Mouse (Mus musculus): Measurements from ENCODE around the gene Pla2r1. TPM values are rescaled to one million over a fixed set of nuclear protein-coding genes. Genes with fewer than 3 reads are reported as not detected.

The Pla2r1 gene
- polyA plus RNA-seq, 1 experiment from 2014 or later: 0.09 TPM

DNA sequence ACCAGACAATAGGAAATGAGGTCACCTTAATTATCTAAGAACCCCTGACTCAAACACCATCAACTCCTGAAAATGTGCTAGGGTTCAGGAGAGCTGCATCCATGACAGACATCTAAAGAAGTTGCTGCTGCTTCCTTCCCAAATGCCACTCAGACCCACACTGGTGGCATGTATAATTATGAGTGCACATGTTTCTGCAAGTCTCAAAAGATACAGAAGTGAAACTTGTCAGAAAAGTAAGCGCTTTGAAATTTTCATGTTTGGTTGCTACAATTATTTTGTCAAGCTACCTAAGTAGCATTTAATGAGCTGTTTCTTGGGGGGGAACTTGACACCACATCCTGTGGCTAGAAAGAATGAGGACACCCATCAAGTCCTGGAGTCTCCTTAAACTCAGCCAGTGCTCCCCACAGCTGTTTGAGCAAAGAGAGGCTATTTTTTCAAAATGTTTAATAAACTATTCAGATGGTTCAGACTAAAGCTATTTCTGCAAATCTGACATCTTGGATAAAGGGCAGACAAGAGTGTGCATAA, 52.5 kb downstream of the Pla2r1 start:
- no peak overlapping the region for H3K9ac ChIP-seq
- no peaks in the 10 kb centered on the region for H3K4me1 ChIP-seq (replicated peaks)
- no peaks in the 10 kb centered on the region for H3K27me3 ChIP-seq
- H3K4me3 ChIP-seq (replicated peaks): no peak overlapping the region
- H3K36me3 ChIP-seq: no peaks in the 10 kb centered on the region
- H3K27ac ChIP-seq: no peak overlapping the region
- H3K4me2 ChIP-seq: no peak overlapping the region
- H3K9me3 ChIP-seq (replicated peaks): no peaks in the 10 kb centered on the region
- DNase-seq (no peak), ATAC-seq (ENCODE audit: low read depth) (no peak)
- WGBS (ENCODE audit: insufficient replicate concordance): 70% methylated on average over 1 of the region's 1 CpGs

DNA sequence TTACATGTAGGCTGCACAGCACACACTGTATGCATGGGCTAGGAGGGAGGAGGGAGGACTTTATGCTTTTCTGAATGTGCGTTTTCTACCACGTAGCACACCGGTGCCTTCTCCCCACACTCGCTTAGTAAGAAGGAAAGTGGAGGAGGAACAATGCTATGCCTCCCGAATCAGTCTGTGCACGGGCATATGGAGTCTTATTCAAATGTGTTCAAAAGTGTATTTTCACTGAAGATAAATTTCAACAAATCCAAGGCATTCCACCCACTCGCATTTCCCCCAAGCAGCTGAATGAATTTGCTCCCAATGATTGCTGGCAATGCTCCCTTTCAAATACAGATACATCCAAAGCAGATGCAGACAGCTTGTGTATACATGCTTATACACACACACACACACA, 73.2 kb downstream of the Pla2r1 start:
- no peak overlapping the region for H3K9ac ChIP-seq
- no peaks in the 10 kb centered on the region for H3K9me3 ChIP-seq (replicated peaks)
- no peak for DNase-seq
- H3K4me3 ChIP-seq (replicated peaks): no peak overlapping the region
- H3K4me2 ChIP-seq: no peak overlapping the region
- no peaks in the 10 kb centered on the region for H3K36me3 ChIP-seq
- ATAC-seq (ENCODE audit: low read depth): no peak
- no peaks in the 10 kb centered on the region for H3K27me3 ChIP-seq
- H3K4me1 ChIP-seq (replicated peaks): no peaks in the 10 kb centered on the region
- no peak overlapping the region for H3K27ac ChIP-seq
- WGBS (ENCODE audit: insufficient replicate concordance): 75% methylated on average over 7 of the region's 7 CpGs

DNA sequence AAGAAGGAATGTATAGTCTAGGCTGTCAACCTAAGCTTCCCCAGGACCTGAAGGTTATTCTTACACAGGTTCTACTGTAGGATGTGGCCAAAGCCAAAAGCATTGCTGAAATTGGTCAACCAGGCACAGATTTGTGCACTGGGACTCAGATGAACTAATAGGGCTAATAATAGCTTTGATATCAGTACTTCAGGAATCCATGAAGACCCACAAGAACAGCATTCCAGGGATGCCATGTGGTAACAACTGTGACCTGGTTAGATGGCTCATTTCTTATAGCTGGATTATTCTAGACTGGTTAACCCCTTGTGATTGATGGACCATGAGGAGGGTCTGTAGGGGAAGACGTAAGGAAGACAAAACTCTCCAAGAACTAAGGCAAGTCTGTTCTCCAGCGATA, 74.3 kb downstream of the Pla2r1 start:
- no peak for DNase-seq
- no peaks in the 10 kb centered on the region for H3K4me1 ChIP-seq (replicated peaks)
- no peaks in the 10 kb centered on the region for H3K9me3 ChIP-seq (replicated peaks)
- 69% methylated on average over 2 of the region's 2 CpGs for WGBS (ENCODE audit: insufficient replicate concordance)
- H3K9ac ChIP-seq: no peak overlapping the region
- no peak overlapping the region for H3K27ac ChIP-seq
- H3K36me3 ChIP-seq: no peaks in the 10 kb centered on the region
- H3K4me3 ChIP-seq (replicated peaks): no peak overlapping the region
- H3K4me2 ChIP-seq: no peak overlapping the region
- H3K27me3 ChIP-seq: no peaks in the 10 kb centered on the region
- no peak for ATAC-seq (ENCODE audit: low read depth)

DNA sequence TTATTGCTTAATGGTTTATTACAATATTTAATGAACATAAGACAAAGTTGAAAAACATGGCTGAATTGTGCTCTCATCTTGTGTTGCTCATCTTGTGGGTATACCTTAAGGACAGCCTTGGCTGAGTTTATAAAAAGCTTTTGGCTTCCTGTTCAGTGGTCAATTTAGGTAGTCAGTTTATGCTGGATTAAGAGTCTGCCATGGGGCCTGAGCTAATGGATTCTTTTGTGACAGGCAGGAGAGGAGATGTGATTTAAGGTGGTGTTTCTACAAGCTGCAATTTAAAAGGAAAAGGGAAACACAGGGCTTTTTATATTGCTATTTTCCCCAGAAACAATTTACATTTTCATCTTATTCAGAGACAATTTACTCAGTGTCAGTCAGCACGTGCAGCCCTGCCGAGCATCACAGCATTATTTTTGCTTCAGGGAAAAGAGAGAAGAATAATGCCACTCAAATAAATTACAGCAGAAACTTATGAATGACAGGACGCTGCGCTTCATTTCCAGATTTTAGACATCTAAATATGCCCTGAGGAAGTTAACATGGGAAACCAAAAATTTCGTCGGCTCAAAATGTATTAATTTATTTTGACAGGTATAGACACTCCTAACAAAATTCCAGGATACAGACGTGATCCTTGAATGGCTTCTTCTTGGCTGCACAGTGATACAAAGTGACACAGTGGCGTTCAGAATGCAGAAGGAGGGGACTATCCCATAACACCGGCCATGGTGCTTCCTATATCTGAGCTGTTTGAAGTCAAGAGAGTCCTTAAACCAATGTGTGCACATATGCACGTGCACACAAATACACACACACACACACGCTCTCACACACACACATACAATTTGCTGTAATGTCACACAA, 84.0 kb downstream of the Pla2r1 start:
- DNase-seq (no peak), ATAC-seq (ENCODE audit: low read depth) (no peak)
- no peaks in the 10 kb centered on the region for H3K4me1 ChIP-seq (replicated peaks)
- H3K4me2 ChIP-seq: no peak overlapping the region
- no peak overlapping the region for H3K27ac ChIP-seq
- 64% methylated on average over 11 of the region's 11 CpGs for WGBS (ENCODE audit: insufficient replicate concordance)
- no peak overlapping the region for H3K4me3 ChIP-seq (replicated peaks)
- no peak overlapping the region for H3K9ac ChIP-seq
- no peaks in the 10 kb centered on the region for H3K36me3 ChIP-seq
- H3K27me3 ChIP-seq: no peaks in the 10 kb centered on the region
- H3K9me3 ChIP-seq (replicated peaks): no peaks in the 10 kb centered on the region

DNA sequence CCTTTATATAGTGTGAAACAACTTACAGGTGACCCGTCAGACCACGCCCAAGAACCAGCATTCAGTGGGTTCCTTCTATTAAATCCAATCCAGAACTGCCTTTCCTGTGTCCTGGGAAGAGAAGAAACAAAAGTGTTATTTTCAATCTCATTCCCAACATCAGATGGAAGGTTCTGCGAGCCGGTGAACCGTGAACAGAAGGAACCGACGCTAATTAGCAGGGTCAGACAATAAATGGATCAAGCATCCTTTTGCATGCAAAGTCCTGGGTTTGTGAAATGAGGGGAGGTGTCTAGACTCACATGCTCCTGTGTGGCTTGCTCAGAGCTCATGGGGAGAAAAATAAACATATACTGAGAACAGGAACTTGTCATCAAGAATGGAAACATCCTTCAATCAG, 100.7 kb downstream of the Pla2r1 start:
- Histone ChIP-seq H3K4me3 (replicated peaks) (no peak overlapping the region), H3K4me2 (no peak overlapping the region), H3K36me3 (no peaks in the 10 kb centered on the region), H3K4me1 (replicated peaks) (no peaks in the 10 kb centered on the region), H3K9me3 (replicated peaks) (no peaks in the 10 kb centered on the region), H3K27ac (no peak overlapping the region), H3K9ac (no peak overlapping the region), H3K27me3 (no peaks in the 10 kb centered on the region)
- 80% methylated on average over 7 of the region's 7 CpGs for WGBS (ENCODE audit: insufficient replicate concordance)
- DNase-seq: no peak
- no peak for ATAC-seq (ENCODE audit: low read depth)

DNA sequence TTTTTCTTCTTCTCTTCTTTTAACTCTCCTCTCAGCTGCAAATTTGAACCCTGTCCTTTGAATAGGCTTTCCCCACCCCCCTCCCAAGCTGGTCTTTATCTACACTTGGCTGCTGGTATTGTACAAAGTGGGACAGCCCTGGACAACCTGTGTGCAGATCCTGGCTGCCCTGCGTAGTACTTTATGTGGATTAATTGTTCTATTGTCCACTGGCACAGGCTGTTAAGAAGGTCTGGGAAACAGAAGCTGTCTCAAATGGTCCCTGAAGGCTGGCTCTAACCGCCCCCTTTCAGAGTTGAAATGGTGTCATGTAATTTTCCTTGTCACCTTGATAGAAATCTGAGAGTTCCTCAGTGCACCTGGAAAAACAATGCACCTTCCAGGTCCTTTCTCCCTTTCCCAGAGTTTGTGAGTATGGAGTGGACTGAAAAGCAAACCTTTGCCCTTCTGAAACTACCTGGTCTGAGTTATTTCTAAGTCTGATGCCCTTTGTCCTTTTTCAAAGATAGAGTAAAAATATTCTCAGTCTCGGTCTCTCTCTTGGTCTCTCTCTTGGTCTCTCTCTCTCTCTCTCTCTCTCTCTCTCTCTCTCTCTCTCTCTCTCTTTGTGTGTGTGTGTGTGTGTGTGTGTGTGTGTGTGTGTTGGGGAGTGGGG, 101.9 kb downstream of the Pla2r1 start:
- Histone ChIP-seq H3K9ac (no peak overlapping the region), H3K4me3 (replicated peaks) (no peak overlapping the region), H3K4me2 (no peak overlapping the region), H3K27me3 (no peaks in the 10 kb centered on the region), H3K27ac (no peak overlapping the region), H3K4me1 (replicated peaks) (no peaks in the 10 kb centered on the region), H3K36me3 (no peaks in the 10 kb centered on the region), H3K9me3 (replicated peaks) (no peaks in the 10 kb centered on the region)
- ATAC-seq (ENCODE audit: low read depth) (no peak), DNase-seq (no peak)
- 68% methylated on average over 3 of the region's 3 CpGs for WGBS (ENCODE audit: insufficient replicate concordance)

DNA sequence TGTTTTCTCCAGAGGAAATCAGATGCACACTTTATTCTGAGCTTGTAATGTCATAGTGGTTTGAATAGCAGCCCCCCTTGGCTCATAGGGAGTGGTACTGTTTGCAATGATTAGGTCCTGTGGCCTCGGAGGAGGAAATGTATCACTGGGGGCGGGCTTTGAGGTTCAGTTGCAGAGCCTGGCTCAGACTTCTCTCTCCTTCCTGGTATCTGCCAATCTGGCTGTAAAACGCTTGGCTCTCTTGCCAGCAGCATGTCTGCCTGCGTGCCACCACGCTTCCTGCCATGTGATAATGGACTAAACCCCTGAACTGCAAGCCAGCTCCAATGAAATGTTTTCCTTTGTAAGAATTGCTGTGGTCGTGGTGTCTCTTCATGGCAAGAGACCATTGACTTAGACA, 103.4 kb downstream of the Pla2r1 start:
- H3K36me3 ChIP-seq: no peaks in the 10 kb centered on the region
- no peak overlapping the region for H3K9ac ChIP-seq
- H3K4me3 ChIP-seq (replicated peaks): no peak overlapping the region
- H3K27me3 ChIP-seq: no peaks in the 10 kb centered on the region
- H3K27ac ChIP-seq: no peak overlapping the region
- 16% methylated on average over 6 of the region's 6 CpGs for whole genome bisulfite sequencing (ENCODE audit: insufficient replicate concordance)
- no peaks in the 10 kb centered on the region for H3K4me1 ChIP-seq (replicated peaks)
- ATAC-seq (ENCODE audit: low read depth) (no peak), DNase-seq (no peak)
- no peaks in the 10 kb centered on the region for H3K9me3 ChIP-seq (replicated peaks)
- no peak overlapping the region for H3K4me2 ChIP-seq

DNA sequence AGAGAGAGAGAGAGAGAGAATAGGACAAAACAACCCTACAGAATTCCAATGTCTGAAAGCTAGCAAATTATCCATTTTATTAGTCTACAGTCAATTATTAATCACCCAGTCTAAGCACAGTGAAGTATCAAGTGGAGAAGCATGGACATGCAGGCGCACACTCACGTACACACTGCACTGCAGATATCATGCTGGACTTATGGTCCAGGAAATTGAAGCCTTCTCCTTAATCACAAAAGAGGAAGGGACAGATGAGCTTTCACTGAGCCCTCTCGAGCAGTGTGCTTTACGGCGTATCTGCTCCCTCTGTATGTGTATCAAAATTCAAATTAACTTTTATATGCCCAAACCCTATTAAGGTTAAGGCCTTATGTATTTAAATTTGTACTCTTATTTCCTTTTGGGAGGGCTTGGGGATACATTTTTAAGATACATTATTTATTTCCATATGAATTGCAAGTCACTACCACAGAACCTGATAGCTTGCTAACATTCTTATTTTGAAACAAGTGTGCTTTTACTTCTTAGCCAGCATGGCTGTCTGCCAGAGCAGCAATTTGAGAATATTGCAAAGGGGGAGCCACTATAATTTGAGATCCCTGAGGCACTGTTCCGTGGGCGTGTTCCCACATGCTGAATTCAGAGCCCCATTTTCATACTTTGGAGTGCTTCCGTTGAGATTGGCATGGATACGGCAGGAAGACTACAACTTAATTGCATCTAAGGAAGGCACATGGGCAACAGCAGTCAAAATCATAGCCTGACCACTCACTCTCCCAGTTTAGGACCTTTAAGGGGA, 108.2 kb downstream of the Pla2r1 start:
- no peaks in the 10 kb centered on the region for H3K4me1 ChIP-seq (replicated peaks)
- no peaks in the 10 kb centered on the region for H3K27me3 ChIP-seq
- H3K27ac ChIP-seq: no peak overlapping the region
- H3K36me3 ChIP-seq: no peaks in the 10 kb centered on the region
- H3K9ac ChIP-seq: no peak overlapping the region
- no peak for ATAC-seq (ENCODE audit: low read depth)
- no peak overlapping the region for H3K4me3 ChIP-seq (replicated peaks)
- no peak overlapping the region for H3K4me2 ChIP-seq
- DNase-seq: no peak
- WGBS (ENCODE audit: insufficient replicate concordance): 58% methylated on average over 9 of the region's 9 CpGs
- no peaks in the 10 kb centered on the region for H3K9me3 ChIP-seq (replicated peaks)

DNA sequence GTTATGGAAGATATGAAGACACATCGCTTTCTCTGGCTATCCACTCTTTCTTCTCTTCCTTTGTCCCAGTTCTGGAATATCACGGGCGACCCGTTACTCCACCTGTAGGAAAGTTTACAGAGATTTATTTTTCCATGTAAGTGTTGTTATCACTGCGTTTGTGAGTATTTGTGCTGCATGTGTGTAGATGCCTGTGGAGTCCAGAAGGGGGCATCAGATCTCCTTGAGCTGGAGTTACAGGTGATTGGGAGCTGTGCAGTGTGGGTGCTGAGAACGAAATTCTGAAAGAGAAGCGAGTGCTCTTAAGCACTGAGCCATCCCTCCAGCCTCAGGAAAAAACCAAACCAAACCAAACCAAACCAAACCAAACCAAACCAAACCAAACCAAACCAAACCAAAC, 109.8 kb downstream of the Pla2r1 start:
- DNase-seq (no peak), ATAC-seq (ENCODE audit: low read depth) (no peak)
- H3K4me2 ChIP-seq: no peak overlapping the region
- WGBS (ENCODE audit: insufficient replicate concordance): 76% methylated on average over 7 of the region's 7 CpGs
- no peaks in the 10 kb centered on the region for H3K27me3 ChIP-seq
- no peaks in the 10 kb centered on the region for H3K36me3 ChIP-seq
- H3K9me3 ChIP-seq (replicated peaks): no peaks in the 10 kb centered on the region
- no peak overlapping the region for H3K4me3 ChIP-seq (replicated peaks)
- no peak overlapping the region for H3K27ac ChIP-seq
- H3K4me1 ChIP-seq (replicated peaks): no peaks in the 10 kb centered on the region
- H3K9ac ChIP-seq: no peak overlapping the region

DNA sequence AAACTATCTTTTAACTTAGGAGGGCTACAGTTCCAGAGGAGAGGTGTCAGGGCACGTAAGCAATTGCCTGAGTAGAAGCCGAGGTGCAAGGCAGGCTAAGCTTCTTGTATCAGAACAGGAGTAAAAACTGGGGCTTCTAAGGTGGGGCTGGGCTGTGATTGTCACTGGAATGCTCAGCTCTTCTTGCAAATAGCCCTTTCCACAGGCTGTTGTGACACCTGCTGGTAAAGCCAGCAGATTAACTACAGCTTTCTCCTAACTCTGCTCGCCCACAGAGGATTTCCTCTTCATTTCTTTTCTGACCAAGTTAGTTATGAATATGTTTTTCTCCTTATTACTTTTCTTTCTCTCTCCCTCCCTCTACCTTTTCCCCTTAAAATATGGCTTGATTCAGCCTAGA, 111.2 kb downstream of the Pla2r1 start:
- no peaks in the 10 kb centered on the region for H3K36me3 ChIP-seq
- H3K9ac ChIP-seq: no peak overlapping the region
- no peaks in the 10 kb centered on the region for H3K27me3 ChIP-seq
- DNase-seq: no peak
- H3K27ac ChIP-seq: no peak overlapping the region
- H3K4me3 ChIP-seq (replicated peaks): no peak overlapping the region
- ATAC-seq (ENCODE audit: low read depth): no peak
- 28% methylated on average over 3 of the region's 3 CpGs for WGBS (ENCODE audit: insufficient replicate concordance)
- no peak overlapping the region for H3K4me2 ChIP-seq
- H3K9me3 ChIP-seq (replicated peaks): no peaks in the 10 kb centered on the region
- H3K4me1 ChIP-seq (replicated peaks): no peaks in the 10 kb centered on the region

DNA sequence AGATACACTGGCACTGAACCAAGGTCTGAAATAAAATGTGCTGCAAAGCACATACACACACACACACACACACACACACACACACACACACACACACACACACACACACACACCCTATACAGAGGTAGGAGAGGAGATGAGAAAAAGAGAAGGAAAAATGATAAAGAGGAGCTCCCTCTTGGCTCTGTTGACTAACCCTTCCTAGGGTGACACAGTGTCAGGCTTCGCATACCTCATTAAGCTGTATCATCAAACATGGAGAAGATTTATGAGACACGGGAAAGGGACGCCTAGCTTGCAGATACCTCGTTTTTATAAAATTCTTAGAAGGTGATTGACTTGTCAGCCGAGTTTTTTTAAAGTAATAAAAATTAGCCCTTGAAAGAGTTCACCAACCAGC, 116.3 kb downstream of the Pla2r1 start:
- Histone ChIP-seq H3K4me1 (replicated peaks) (no peaks in the 10 kb centered on the region), H3K4me2 (no peak overlapping the region), H3K9me3 (replicated peaks) (no peaks in the 10 kb centered on the region), H3K36me3 (no peaks in the 10 kb centered on the region), H3K4me3 (replicated peaks) (no peak overlapping the region), H3K27me3 (no peaks in the 10 kb centered on the region), H3K9ac (no peak overlapping the region), H3K27ac (no peak overlapping the region)
- DNase-seq: no peak
- ATAC-seq (ENCODE audit: low read depth): no peak
- 62% methylated on average over 5 of the region's 5 CpGs for WGBS (ENCODE audit: insufficient replicate concordance)

Measured in liver, embryonic 13.5 days (tissue).